Mouse (Mus musculus) testis, adult 2 months (tissue): ENCODE data around the gene Rpl9-ps6.

Source experiments
- CTCF ChIP-seq: fragments of 200-500 bp; IDR thresholded peaks from 2 replicates; pipeline ENCODE4 v1.5.1; 2012; ENCODE audit warnings: low read depth, mild to moderate bottlenecking, inconsistent platforms, low read length, moderate library complexity; ENCODE audit not compliant: control insufficient read depth, insufficient read depth, insufficient replicate concordance
- POLR2A ChIP-seq: fragments of 200-500 bp; IDR thresholded peaks from 2 replicates; pipeline ENCODE4 v1.6.1; 2012; ENCODE audit warnings: low read depth, mild to moderate bottlenecking, inconsistent platforms, low read length, moderate library complexity; ENCODE audit not compliant: control insufficient read depth

- TF ChIP-seq CTCF (no peak), POLR2A (no peak)
These were observed 3.3 kb downstream of the Rpl9-ps6 start for GRCm38 (mm10) chr19:32463037-32463436.
